Mouse (Mus musculus): Measurements from ENCODE around the gene Golt1b.

GRCm38 (mm10) chr6:142389101-142389500 lies 2.1 kb downstream of the Golt1b start:
- TF ChIP-seq HCFC1 (IDR thresholded peaks at IDR 0.05; ENCODE audit: borderline replicate concordance, insufficient read depth, low read length) (no peak), ZC3H11A (IDR thresholded peaks at IDR 0.05; ENCODE audit: borderline replicate concordance, low read depth, low read length) (no peak), MAFK (IDR thresholded peaks at IDR 0.05; ENCODE audit: insufficient read depth, low read depth, low read length) (no peak), CHD2 (IDR thresholded peaks at IDR 0.05; ENCODE audit: low read depth, low read length) (no peak)
